Mouse (Mus musculus): ENCODE data around the gene H2-D1. TPM values are rescaled to one million over a fixed set of nuclear protein-coding genes. Genes with fewer than 3 reads are reported as not detected.
"Not testable (repeated sequence)": the region's sequence is repeated elsewhere in the genome, so short reads cannot be mapped to it uniquely, and the experiment has no call there.

Gene H2-D1
- polyA plus RNA-seq, 1 experiment from 2014 or later: 73.4 TPM

DNA sequence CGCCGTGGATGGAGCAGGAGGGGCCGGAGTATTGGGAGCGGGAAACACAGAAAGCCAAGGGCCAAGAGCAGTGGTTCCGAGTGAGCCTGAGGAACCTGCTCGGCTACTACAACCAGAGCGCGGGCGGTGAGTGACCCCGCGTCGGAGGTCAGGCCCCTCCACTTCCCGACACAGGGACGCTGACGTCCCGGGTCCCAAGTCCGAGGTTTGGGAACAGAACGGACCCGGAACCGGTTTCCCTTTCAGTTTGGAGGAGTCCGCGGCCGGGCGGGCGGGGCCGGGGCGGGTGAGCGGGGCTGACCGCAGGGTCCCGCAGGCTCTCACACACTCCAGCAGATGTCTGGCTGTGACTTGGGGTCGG, 973 bp downstream of the H2-D1 start:
- Histone ChIP-seq H3K4me1 (replicated peaks) (peaks cover 12% of the 10 kb centered on the region), H3K9ac (peak overlapping the region; percentile 81), H3K4me2 (peak overlapping the region; percentile 87), H3K9me3 (no peaks in the 10 kb centered on the region), H3K27ac (no peak overlapping the region), H3K4me3 (peak overlapping the region; percentile 66), H3K27me3 (peaks cover 57% of the 10 kb centered on the region), H3K36me3 (peaks cover 5% of the 10 kb centered on the region)
- 2% methylated on average over 31 of the region's 31 CpGs for whole genome bisulfite sequencing
- ATAC-seq (ENCODE audit: low FRiP score): peak; percentile 23; the same call in 1 of the 2 replicates

DNA sequence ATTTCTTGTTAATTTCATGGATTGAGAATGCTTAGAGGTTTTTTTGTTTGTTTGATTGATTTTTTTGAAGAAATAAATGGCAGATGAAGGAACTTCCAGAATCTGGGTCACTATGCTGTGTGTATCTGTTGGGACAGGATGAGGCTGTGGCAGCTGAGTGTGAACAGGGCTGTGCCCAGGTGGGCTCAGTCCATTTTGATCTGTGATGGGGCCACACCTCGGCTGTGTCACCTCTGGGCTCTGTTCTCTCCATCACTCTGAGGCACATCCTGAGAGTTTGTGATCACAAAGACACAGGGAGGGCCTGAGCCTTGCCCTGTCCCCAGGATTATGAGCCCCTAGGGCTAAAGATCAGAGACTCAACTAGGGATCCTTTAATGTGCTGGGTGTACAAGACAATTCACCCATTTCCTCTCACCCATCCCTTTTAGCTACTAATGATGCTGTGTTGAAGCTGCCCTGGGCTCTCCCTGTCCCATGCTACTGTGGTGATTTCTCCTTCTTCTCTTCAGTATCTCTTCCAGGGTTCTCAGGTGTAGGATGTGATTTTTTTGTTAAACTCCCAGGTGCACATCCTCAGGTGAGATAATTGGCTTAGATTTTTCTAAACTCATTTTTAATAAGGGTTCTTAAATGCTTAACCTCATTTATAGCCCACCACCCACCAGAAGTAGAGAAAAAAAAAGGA, 5.0 kb downstream of the H2-D1 start:
- H3K4me1 ChIP-seq (replicated peaks): peaks cover 10% of the 10 kb centered on the region
- H3K27ac ChIP-seq: no peak overlapping the region
- H3K4me2 ChIP-seq: no peak overlapping the region
- 78% methylated on average over 1 of the region's 1 CpGs for WGBS
- H3K36me3 ChIP-seq: peaks cover 5% of the 10 kb centered on the region
- peaks cover 34% of the 10 kb centered on the region for H3K27me3 ChIP-seq
- no peak for ATAC-seq (ENCODE audit: low FRiP score)
- H3K9me3 ChIP-seq: no peaks in the 10 kb centered on the region
- no peak overlapping the region for H3K9ac ChIP-seq
- no peak overlapping the region for H3K4me3 ChIP-seq

GRCm38 (mm10) chr17:35269653-35270347, 7.3 kb downstream of the H2-D1 start:
- Histone ChIP-seq H3K27ac (no peak overlapping the region), H3K27me3 (peaks cover 20% of the 10 kb centered on the region), H3K36me3 (peaks cover 5% of the 10 kb centered on the region), H3K9me3 (no peaks in the 10 kb centered on the region), H3K4me3 (no peak overlapping the region), H3K9ac (no peak overlapping the region), H3K4me2 (no peak overlapping the region), H3K4me1 (replicated peaks) (no peaks in the 10 kb centered on the region)
- WGBS: 36% methylated on average over 3 of the region's 3 CpGs
- ATAC-seq (ENCODE audit: low FRiP score): no peak

DNA sequence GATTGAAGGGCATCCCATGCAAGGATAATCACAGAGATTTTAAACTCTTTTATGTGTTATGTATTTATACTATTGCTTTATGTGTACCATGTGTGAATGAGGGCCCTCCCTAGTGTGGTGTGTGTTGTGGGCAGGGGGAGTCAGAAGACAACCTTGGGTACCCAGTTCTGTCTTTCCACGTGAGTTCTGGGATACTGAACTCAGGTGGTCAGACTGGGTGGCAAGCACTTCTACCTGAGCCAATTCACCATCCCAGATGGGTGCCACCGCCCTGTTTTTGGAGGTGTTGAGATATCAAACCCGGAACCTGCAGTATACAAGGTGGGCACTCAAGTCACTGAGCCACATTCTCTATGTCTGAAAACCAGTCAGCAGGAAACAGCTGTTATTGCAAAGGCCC, 9.7 kb downstream of the H2-D1 start:
- no peaks in the 10 kb centered on the region for H3K4me1 ChIP-seq (replicated peaks)

GRCm38 (mm10) chr17:35274770-35275169, 12.2 kb downstream of the H2-D1 start:
- H3K36me3 ChIP-seq: no peaks in the 10 kb centered on the region
- no peak overlapping the region for H3K4me2 ChIP-seq
- no peak overlapping the region for H3K9ac ChIP-seq
- no peak overlapping the region for H3K4me3 ChIP-seq
- H3K4me1 ChIP-seq (replicated peaks): no peaks in the 10 kb centered on the region
- WGBS: 9% methylated on average over 11 of the region's 11 CpGs
- peak; percentile 59 for ATAC-seq (ENCODE audit: low FRiP score)
- H3K27ac ChIP-seq: no peak overlapping the region
- peaks cover 29% of the 10 kb centered on the region for H3K27me3 ChIP-seq
- H3K9me3 ChIP-seq: no peaks in the 10 kb centered on the region

More for the DNA sequence above, 9.7 kb downstream of the H2-D1 start:
- Histone ChIP-seq H3K4me3 (no peak overlapping the region), H3K9me3 (no peaks in the 10 kb centered on the region), H3K27ac (no peak overlapping the region), H3K27me3 (peaks cover 28% of the 10 kb centered on the region), H3K36me3 (no peaks in the 10 kb centered on the region), H3K4me2 (no peak overlapping the region), H3K9ac (no peak overlapping the region)
- no peak for ATAC-seq (ENCODE audit: low FRiP score)
- 78% methylated on average over 3 of the region's 3 CpGs for WGBS

GRCm38 (mm10) chr17:35276304-35276864, 13.9 kb downstream of the H2-D1 start:
- no peaks in the 10 kb centered on the region for H3K9me3 ChIP-seq
- 25% methylated on average over 13 of the region's 13 CpGs for WGBS
- 0 out of 2 replicates have a peak overlapping the region, but pooled peaks have one; percentile 58 for H3K9ac ChIP-seq
- ATAC-seq (ENCODE audit: low FRiP score): no peak
- no peaks in the 10 kb centered on the region for H3K4me1 ChIP-seq (replicated peaks)
- H3K27me3 ChIP-seq: peaks cover 29% of the 10 kb centered on the region
- H3K4me3 ChIP-seq: no peak overlapping the region
- H3K27ac ChIP-seq: no peak overlapping the region
- H3K4me2 ChIP-seq: peak overlapping the region; percentile 37
- H3K36me3 ChIP-seq: no peaks in the 10 kb centered on the region

DNA sequence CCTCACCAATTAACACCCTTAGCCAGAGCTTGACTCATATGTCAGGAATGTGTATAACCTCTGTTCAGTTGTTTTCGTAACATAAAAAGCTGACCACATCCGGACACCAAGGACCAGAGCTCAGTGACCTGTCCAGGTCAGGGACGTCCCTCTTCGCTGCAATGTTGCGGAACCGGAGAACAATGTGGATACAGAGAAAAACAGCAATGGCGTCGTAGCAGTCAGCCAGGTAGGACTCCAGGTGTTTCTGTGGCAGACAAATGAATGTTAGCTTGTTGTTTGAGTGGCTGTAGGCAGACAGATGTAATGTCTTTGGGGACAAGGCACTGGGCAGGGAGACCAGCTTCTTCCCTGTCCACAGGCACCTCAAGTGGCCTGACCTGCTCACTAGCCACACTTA, 15.5 kb downstream of the H2-D1 start:
- no peak for ATAC-seq (ENCODE audit: low FRiP score)
- H3K9me3 ChIP-seq: no peaks in the 10 kb centered on the region
- WGBS: 87% methylated on average over 8 of the region's 8 CpGs

DNA sequence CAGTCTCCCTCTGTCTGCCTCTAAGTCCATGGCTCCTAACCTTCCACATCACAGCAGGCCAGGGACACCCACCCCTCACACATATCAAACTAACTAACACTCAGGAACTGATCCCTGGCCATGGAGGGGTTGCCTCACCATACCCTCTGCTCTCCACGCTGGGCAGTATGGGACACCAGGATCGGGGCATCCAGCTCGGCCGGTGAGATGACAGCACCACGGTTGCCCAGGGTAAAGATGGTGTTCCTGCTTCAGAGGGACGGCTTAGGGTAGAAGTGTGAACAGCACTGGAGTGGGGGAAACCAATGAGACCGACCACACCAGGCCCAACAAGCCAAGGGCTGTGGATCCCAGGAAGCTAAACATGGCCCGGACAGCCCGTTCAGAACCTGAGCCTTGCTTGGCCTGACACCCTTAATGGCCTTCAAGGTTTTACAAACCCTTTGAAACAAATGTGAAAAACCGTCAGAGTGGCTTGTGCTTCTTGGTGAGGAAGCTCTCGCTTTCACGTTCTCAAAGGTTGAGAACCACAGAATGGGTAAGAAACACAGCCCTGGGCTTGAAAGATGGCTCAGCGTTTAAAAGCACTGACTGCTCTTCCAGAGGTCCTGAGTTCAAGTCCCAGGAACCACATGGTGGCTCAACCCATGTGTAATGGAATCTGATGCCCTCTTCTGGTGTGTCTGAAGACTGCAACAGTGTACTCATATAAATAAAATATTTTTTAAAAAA, 16.6 kb downstream of the H2-D1 start:
- Histone ChIP-seq H3K9me3 (no peaks in the 10 kb centered on the region), H3K9ac (no peak overlapping the region), H3K4me2 (no peak overlapping the region), H3K27ac (no peak overlapping the region), H3K27me3 (peaks cover 29% of the 10 kb centered on the region), H3K4me1 (replicated peaks) (no peaks in the 10 kb centered on the region), H3K36me3 (no peaks in the 10 kb centered on the region), H3K4me3 (no peak overlapping the region)
- WGBS: 92% methylated on average over 13 of the region's 13 CpGs
- no peak for ATAC-seq (ENCODE audit: low FRiP score)

More for the DNA sequence above, 15.5 kb downstream of the H2-D1 start:
- no peaks in the 10 kb centered on the region for H3K36me3 ChIP-seq
- H3K4me2 ChIP-seq: no peak overlapping the region
- H3K4me3 ChIP-seq: no peak overlapping the region
- no peak overlapping the region for H3K9ac ChIP-seq
- H3K4me1 ChIP-seq (replicated peaks): no peaks in the 10 kb centered on the region
- no peak overlapping the region for H3K27ac ChIP-seq
- H3K27me3 ChIP-seq: peaks cover 29% of the 10 kb centered on the region

DNA sequence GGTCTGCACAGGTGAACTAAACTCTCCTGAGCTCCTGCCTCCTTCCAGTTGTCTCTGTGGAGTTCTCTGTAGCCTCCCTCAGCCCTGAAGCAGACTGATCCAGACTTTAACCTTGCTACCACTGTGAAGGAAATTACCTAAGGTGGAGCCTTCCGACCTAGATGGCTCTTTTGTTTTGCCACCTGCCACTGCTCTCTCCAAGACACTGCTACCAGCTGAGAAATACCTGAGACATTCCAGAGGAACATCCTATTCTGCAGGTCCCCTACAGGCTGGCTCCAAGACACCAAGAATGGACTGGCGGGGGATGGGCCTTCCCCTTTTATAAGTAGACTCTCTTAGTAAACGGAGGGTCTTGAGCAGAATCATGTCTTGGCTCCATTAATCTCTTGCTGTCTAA, 17.7 kb downstream of the H2-D1 start:
- 70% methylated on average over 3 of the region's 3 CpGs for WGBS
- Histone ChIP-seq H3K9me3 (no peaks in the 10 kb centered on the region), H3K27ac (no peak overlapping the region), H3K27me3 (peaks cover 25% of the 10 kb centered on the region), H3K9ac (no peak overlapping the region), H3K36me3 (no peaks in the 10 kb centered on the region), H3K4me2 (no peak overlapping the region), H3K4me1 (replicated peaks) (no peaks in the 10 kb centered on the region), H3K4me3 (no peak overlapping the region)
- ATAC-seq (ENCODE audit: low FRiP score): no peak

DNA sequence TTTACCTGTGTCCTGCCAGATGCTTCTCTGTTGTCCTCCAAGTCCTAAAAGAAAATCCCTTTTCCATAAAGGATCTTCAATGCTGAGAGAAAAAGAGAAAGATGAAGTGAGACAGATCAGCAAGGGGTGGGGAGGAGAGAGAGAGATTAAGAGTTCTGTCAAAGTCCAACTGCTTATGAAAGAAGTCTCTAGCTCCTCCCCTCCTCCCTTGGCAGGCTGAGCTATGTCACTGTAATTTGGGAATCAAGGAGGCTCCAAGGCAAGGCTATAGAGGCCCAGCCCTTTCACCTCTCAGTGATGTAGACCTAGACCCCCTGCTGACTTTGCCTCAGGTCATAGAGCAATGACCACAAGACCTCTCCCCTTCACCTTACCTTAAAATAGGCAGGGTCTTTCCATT, 22.9 kb downstream of the H2-D1 start:
- Histone ChIP-seq H3K9me3 (no peaks in the 10 kb centered on the region), H3K36me3 (no peaks in the 10 kb centered on the region), H3K27ac (no peak overlapping the region), H3K4me3 (no peak overlapping the region), H3K4me2 (no peak overlapping the region), H3K4me1 (replicated peaks) (no peaks in the 10 kb centered on the region), H3K27me3 (no peaks in the 10 kb centered on the region), H3K9ac (no peak overlapping the region)
- ATAC-seq (ENCODE audit: low FRiP score): no peak

GRCm38 (mm10) chr17:35295796-35296195, 33.3 kb downstream of the H2-D1 start:
- WGBS: 8% methylated on average over 5 of the region's 5 CpGs
- not testable (repeated sequence) for H3K9ac ChIP-seq; H3K9me3 ChIP-seq; H3K4me1 ChIP-seq (replicated peaks); H3K27ac ChIP-seq; H3K4me3 ChIP-seq; H3K27me3 ChIP-seq; ATAC-seq (ENCODE audit: low FRiP score); H3K36me3 ChIP-seq; H3K4me2 ChIP-seq

- H3K4me2 ChIP-seq; H3K36me3 ChIP-seq; H3K4me3 ChIP-seq; H3K27me3 ChIP-seq; H3K27ac ChIP-seq; H3K9me3 ChIP-seq; H3K4me1 ChIP-seq (replicated peaks); ATAC-seq (ENCODE audit: low FRiP score); H3K9ac ChIP-seq: not testable (repeated sequence)
- WGBS: 89% methylated on average over 7 of the region's 7 CpGs
Measured at GRCm38 (mm10) chr17:35300261-35300945, 37.9 kb downstream of the H2-D1 start.
